Mouse (Mus musculus) limb, embryonic 11.5 days (tissue): ENCODE measurements around the gene Zrsr2. TPM values are rescaled to one million over a fixed set of nuclear protein-coding genes. Genes with fewer than 3 reads are reported as not detected.

Experiments
- ATAC-seq: fragments of 200-750 bp; cut with Nextera tagmentation; 2 replicates; pipeline ENCODE4 v1.8.0; 2017; ENCODE audit warnings: low read depth; ENCODE audit not compliant: insufficient number of reproducible peaks, low FRiP score, low TSS enrichment
- DNase-seq: peaks from one replicate; pipeline ENCODE4 v3.0.0-alpha.2; 2015; ENCODE audit warnings: low spot score
- H3K27ac ChIP-seq: fragments of 300-500 bp; sonication (generic); replicated peaks from 2 replicates; pipeline ENCODE4 v1.5.1; 2014; ENCODE audit warnings: low read depth, mild to moderate bottlenecking, low read length
- H3K27me3 ChIP-seq: fragments of 300-500 bp; sonication (generic); 2 replicates; pipeline ENCODE4 v1.6.1; 2014; ENCODE audit warnings: mild to moderate bottlenecking, low read length, mixed read lengths; ENCODE audit not compliant: control insufficient read depth, insufficient read depth
- H3K36me3 ChIP-seq: fragments of 300-500 bp; sonication (generic); 2 replicates; pipeline ENCODE4 v1.6.1; 2014; ENCODE audit warnings: mild to moderate bottlenecking, low read length, moderate library complexity, mixed read lengths; ENCODE audit not compliant: control insufficient read depth, insufficient read depth
- H3K4me1 ChIP-seq: fragments of 300-500 bp; sonication (generic); 2 replicates; pipeline ENCODE4 v1.6.1; 2014; ENCODE audit warnings: low read length, mixed read lengths; ENCODE audit not compliant: control insufficient read depth, insufficient read depth
- H3K4me2 ChIP-seq: fragments of 300-500 bp; sonication (generic); 2 replicates; pipeline ENCODE4 v1.6.1; 2014; ENCODE audit warnings: low read depth, mild to moderate bottlenecking, moderate library complexity; ENCODE audit not compliant: severe bottlenecking
- H3K4me3 ChIP-seq: fragments of 300-500 bp; sonication (generic); 2 replicates; pipeline ENCODE4 v1.5.1; 2014; ENCODE audit warnings: low read depth, low read length
- H3K9ac ChIP-seq: fragments of 300-500 bp; sonication (generic); 2 replicates; pipeline ENCODE4 v1.6.1; 2014; ENCODE audit warnings: mild to moderate bottlenecking, low read length
- H3K9me3 ChIP-seq: fragments of 300-500 bp; sonication (generic); 2 replicates; pipeline ENCODE4 v1.6.1; 2016; ENCODE audit warnings: low read length; ENCODE audit not compliant: control insufficient read depth
- WGBS: fragments of 180-500 bp; shearing (Covaris S2); extraction: QIAGEN DNeasy Blood & Tissue Kit; methylation state at CpG from one replicate; pipeline ENCODE4 v1.1.7; 2014; 5-methylcytosine and 5-hydroxymethylcytosine counted together
- polyA plus RNA-seq: library from polyadenylated mRNA; unstranded; fragments of >200 nt; fragmentation: Nextera tagmentation; extraction: Ambion mirVana; gene quantifications from 2 replicates; pipeline ENCODE4 v1.2.1, GENCODE M21; 2014

The Zrsr2 gene
- polyA plus RNA-seq, 1 experiment from 2014 or later = 76.6 TPM

GRCm38 (mm10) chrX:163957803-163958466 lies 526 bp downstream of the Zrsr2 start:
- ATAC-seq = peak; percentile 91
- no peaks in the 10 kb centered on the region; the same call in 1 of the 2 replicates for H3K27me3 ChIP-seq
- 13% methylated on average over 51 of the region's 67 CpGs for WGBS

GRCm38 (mm10) chrX:163957381-163957780 lies 1.1 kb downstream of the Zrsr2 start:
- no peak for DNase-seq
- H3K27me3 ChIP-seq = no peaks in the 10 kb centered on the region; the same call in 1 of the 2 replicates

More at GRCm38 (mm10) chrX:163957803-163958466, 526 bp downstream of the Zrsr2 start:
- peak overlapping the region; percentile 62 for H3K4me3 ChIP-seq
- H3K27ac ChIP-seq = peak overlapping the region; percentile 87
- no peaks in the 10 kb centered on the region for H3K9me3 ChIP-seq
- H3K4me2 ChIP-seq = peak overlapping the region; percentile 56
- H3K4me1 ChIP-seq = no peaks in the 10 kb centered on the region
- DNase-seq = peak; percentile 72
- no peaks in the 10 kb centered on the region; the same call in 1 of the 2 replicates for H3K36me3 ChIP-seq
- H3K9ac ChIP-seq = peak overlapping the region; percentile 78

DNA sequence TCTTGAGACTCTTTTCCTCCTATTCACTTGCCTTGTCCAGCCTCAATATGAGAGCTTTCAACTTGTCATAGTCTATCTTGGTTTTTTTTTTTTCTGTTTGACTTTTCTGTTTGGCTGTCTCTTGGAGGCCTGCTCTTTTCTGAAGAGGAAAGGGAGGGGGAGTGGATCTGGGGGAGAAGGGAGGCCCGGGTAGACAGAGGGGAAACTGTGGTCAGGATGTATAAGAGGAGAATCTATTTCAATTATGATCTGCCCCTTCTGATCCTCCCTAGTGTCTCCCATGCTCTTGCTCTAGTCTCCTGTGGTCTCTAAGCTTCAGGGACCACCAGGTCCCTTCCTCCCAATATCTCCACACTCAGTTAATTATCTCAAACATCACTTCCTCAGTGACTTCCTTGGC lies 6.8 kb downstream of the Zrsr2 start:
- Histone ChIP-seq H3K4me1 (no peaks in the 10 kb centered on the region), H3K36me3 (no peaks in the 10 kb centered on the region; the same call in 1 of the 2 replicates), H3K27me3 (no peaks in the 10 kb centered on the region), H3K27ac (no peak overlapping the region), H3K4me3 (no peak overlapping the region), H3K9ac (no peak overlapping the region), H3K9me3 (no peaks in the 10 kb centered on the region), H3K4me2 (no peak overlapping the region)
- ATAC-seq = no peak
- WGBS = 73% methylated on average over 1 of the region's 1 CpGs
- no peak for DNase-seq

More at GRCm38 (mm10) chrX:163957381-163957780, 1.1 kb downstream of the Zrsr2 start:
- H3K4me1 ChIP-seq = no peaks in the 10 kb centered on the region
- H3K27ac ChIP-seq = peak overlapping the region; percentile 87
- ATAC-seq = 0 out of 2 replicates have a peak, but pooled peaks have one; percentile 1
- H3K36me3 ChIP-seq = no peaks in the 10 kb centered on the region; the same call in 1 of the 2 replicates
- no peaks in the 10 kb centered on the region for H3K9me3 ChIP-seq
- 40% methylated on average over 12 of the region's 12 CpGs for WGBS
- peak overlapping the region; percentile 62 for H3K4me3 ChIP-seq
- H3K4me2 ChIP-seq = peak overlapping the region; percentile 56
- H3K9ac ChIP-seq = peak overlapping the region; percentile 78

DNA sequence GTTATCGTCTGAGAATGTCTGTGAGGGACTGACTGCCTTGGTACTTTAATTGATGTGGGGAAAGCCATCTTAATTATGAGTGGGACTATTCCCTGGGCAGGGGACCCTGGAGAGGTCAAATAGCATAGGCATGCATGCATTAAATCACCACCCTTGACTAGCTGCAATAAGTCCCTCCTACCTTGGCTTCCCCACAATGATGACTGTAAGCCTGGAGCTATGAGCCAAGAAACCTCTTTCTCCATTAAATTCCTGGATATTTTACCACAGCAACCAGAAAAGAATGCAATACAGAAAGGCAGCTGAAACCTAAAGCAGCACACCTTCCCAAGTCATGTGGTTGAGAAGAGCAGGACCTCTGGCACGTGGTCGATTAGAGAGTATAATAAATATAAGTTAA lies 14.1 kb downstream of the Zrsr2 start:
- Histone ChIP-seq H3K27ac (no peak overlapping the region), H3K9me3 (no peaks in the 10 kb centered on the region), H3K9ac (no peak overlapping the region), H3K36me3 (no peaks in the 10 kb centered on the region), H3K4me1 (no peaks in the 10 kb centered on the region), H3K4me3 (no peak overlapping the region), H3K27me3 (no peaks in the 10 kb centered on the region), H3K4me2 (no peak overlapping the region)
- no peak for ATAC-seq
- 89% methylated on average over 3 of the region's 3 CpGs for WGBS
- no peak for DNase-seq

DNA sequence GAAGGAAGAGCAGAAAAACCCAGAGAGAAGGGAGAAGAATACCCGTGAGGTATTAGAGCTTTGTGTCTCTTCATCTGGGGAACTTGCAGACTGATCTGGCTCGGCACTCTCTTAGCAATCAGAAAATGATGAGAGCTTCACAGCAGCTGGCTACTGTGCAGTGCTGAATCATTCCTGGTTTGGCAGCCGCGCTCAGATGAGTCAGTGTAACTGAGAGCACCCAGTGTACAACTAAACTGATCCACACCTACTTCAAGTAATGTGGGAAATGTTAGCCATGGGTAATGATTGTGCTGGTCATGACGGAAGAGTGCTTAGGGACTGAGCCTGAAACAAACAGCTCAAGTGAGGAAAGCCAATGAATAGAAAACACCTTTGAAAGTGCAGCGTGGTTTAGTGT lies 19.9 kb downstream of the Zrsr2 start:
- Histone ChIP-seq H3K4me1 (no peaks in the 10 kb centered on the region), H3K4me2 (no peak overlapping the region), H3K9ac (no peak overlapping the region), H3K27me3 (no peaks in the 10 kb centered on the region), H3K36me3 (no peaks in the 10 kb centered on the region), H3K4me3 (no peak overlapping the region), H3K27ac (no peak overlapping the region), H3K9me3 (no peaks in the 10 kb centered on the region)
- DNase-seq (no peak), ATAC-seq (no peak)
- WGBS = 92% methylated on average over 6 of the region's 6 CpGs

GRCm38 (mm10) chrX:163934731-163935130 lies 23.7 kb downstream of the Zrsr2 start:
- H3K9me3 ChIP-seq = no peaks in the 10 kb centered on the region
- no peaks in the 10 kb centered on the region for H3K4me1 ChIP-seq
- H3K27ac ChIP-seq = no peak overlapping the region
- no peaks in the 10 kb centered on the region for H3K27me3 ChIP-seq
- ATAC-seq (no peak), DNase-seq (no peak)
- H3K4me3 ChIP-seq = no peak overlapping the region
- H3K36me3 ChIP-seq = no peaks in the 10 kb centered on the region
- WGBS = 88% methylated on average over 8 of the region's 8 CpGs
- no peak overlapping the region for H3K4me2 ChIP-seq
- no peak overlapping the region for H3K9ac ChIP-seq

GRCm38 (mm10) chrX:163929550-163929949 lies 28.9 kb downstream of the Zrsr2 start:
- H3K4me2 ChIP-seq = no peak overlapping the region
- H3K36me3 ChIP-seq = no peaks in the 10 kb centered on the region
- no peaks in the 10 kb centered on the region for H3K9me3 ChIP-seq
- no peak overlapping the region for H3K27ac ChIP-seq
- DNase-seq (no peak), ATAC-seq (no peak)
- H3K4me3 ChIP-seq = no peak overlapping the region
- H3K9ac ChIP-seq = no peak overlapping the region
- no peaks in the 10 kb centered on the region for H3K4me1 ChIP-seq
- H3K27me3 ChIP-seq = 0 out of 2 replicates have a peak, but pooled peaks cover 2% of the 10 kb centered on the region

- Histone ChIP-seq H3K9me3 (no peaks in the 10 kb centered on the region), H3K9ac (no peak overlapping the region), H3K36me3 (no peaks in the 10 kb centered on the region), H3K4me2 (no peak overlapping the region), H3K27me3 (peaks cover 8% of the 10 kb centered on the region; the same call in 1 of the 2 replicates), H3K4me3 (no peak overlapping the region), H3K4me1 (no peaks in the 10 kb centered on the region), H3K27ac (no peak overlapping the region)
- DNase-seq (peak; percentile 48), ATAC-seq (no peak)
Observed at GRCm38 (mm10) chrX:163912791-163913190, 45.7 kb downstream of the Zrsr2 start.
